Mouse (Mus musculus): ENCODE measurements around the gene Osbpl8. TPM values are rescaled to one million over a fixed set of nuclear protein-coding genes. Genes with fewer than 3 reads are reported as not detected.
"Not testable (repeated sequence)": the region's sequence is repeated elsewhere in the genome, so short reads cannot be mapped to it uniquely, and the experiment has no call there.

Osbpl8 gene
- polyA plus RNA-seq, 1 experiment from 2014 or later: 12.8 TPM

- not testable (repeated sequence) for ATAC-seq (ENCODE audit: insufficient number of reproducible peaks, low FRiP score, low TSS enrichment, low read depth); H3K4me2 ChIP-seq; H3K4me3 ChIP-seq; H3K27me3 ChIP-seq; H3K9me3 ChIP-seq; H3K4me1 ChIP-seq; H3K36me3 ChIP-seq; H3K27ac ChIP-seq; H3K9ac ChIP-seq
- 52% methylated on average over 4 of the region's 5 CpGs for WGBS
These were observed 34.2 kb downstream of the Osbpl8 start for GRCm38 (mm10) chr10:111198705-111199104.

GRCm38 (mm10) chr10:111201120-111201519 is 36.6 kb downstream of the Osbpl8 start:
- 84% methylated on average over 7 of the region's 7 CpGs for WGBS

GRCm38 (mm10) chr10:111201666-111202065 is 37.1 kb downstream of the Osbpl8 start:
- no peak for ATAC-seq (ENCODE audit: insufficient number of reproducible peaks, low FRiP score, low TSS enrichment, low read depth)
- Histone ChIP-seq H3K27me3 (no peaks in the 10 kb centered on the region), H3K27ac (no peak overlapping the region), H3K36me3 (0 out of 2 replicates have a peak, but pooled peaks cover 2% of the 10 kb centered on the region), H3K9me3 (no peaks in the 10 kb centered on the region), H3K4me3 (no peak overlapping the region), H3K4me1 (0 out of 2 replicates have a peak, but pooled peaks cover 3% of the 10 kb centered on the region), H3K9ac (no peak overlapping the region), H3K4me2 (no peak overlapping the region)
- 65% methylated on average over 4 of the region's 4 CpGs for WGBS

More at GRCm38 (mm10) chr10:111201120-111201519, 36.6 kb downstream of the Osbpl8 start:
- Histone ChIP-seq H3K9me3 (no peaks in the 10 kb centered on the region), H3K27ac (no peak overlapping the region), H3K9ac (no peak overlapping the region), H3K4me2 (no peak overlapping the region), H3K36me3 (0 out of 2 replicates have a peak, but pooled peaks cover 5% of the 10 kb centered on the region), H3K4me3 (no peak overlapping the region), H3K4me1 (0 out of 2 replicates have a peak, but pooled peaks cover 3% of the 10 kb centered on the region), H3K27me3 (no peaks in the 10 kb centered on the region)
- ATAC-seq (ENCODE audit: insufficient number of reproducible peaks, low FRiP score, low TSS enrichment, low read depth): no peak

GRCm38 (mm10) chr10:111204089-111204488 is 39.5 kb downstream of the Osbpl8 start:
- Histone ChIP-seq H3K36me3 (no peaks in the 10 kb centered on the region), H3K4me2 (no peak overlapping the region), H3K9ac (no peak overlapping the region), H3K27ac (no peak overlapping the region), H3K9me3 (no peaks in the 10 kb centered on the region), H3K4me1 (0 out of 2 replicates have a peak, but pooled peaks cover 3% of the 10 kb centered on the region), H3K27me3 (no peaks in the 10 kb centered on the region), H3K4me3 (no peak overlapping the region)
- 79% methylated on average over 5 of the region's 5 CpGs for WGBS
- no peak for ATAC-seq (ENCODE audit: insufficient number of reproducible peaks, low FRiP score, low TSS enrichment, low read depth)

GRCm38 (mm10) chr10:111205421-111205820 is 40.9 kb downstream of the Osbpl8 start:
- no peaks in the 10 kb centered on the region for H3K36me3 ChIP-seq
- no peaks in the 10 kb centered on the region for H3K27me3 ChIP-seq
- no peak overlapping the region for H3K9ac ChIP-seq
- H3K4me3 ChIP-seq: no peak overlapping the region
- no peaks in the 10 kb centered on the region for H3K9me3 ChIP-seq
- H3K4me1 ChIP-seq: 0 out of 2 replicates have a peak, but pooled peaks cover 3% of the 10 kb centered on the region
- H3K27ac ChIP-seq: no peak overlapping the region
- H3K4me2 ChIP-seq: no peak overlapping the region
- 79% methylated on average over 2 of the region's 2 CpGs for WGBS
- ATAC-seq (ENCODE audit: insufficient number of reproducible peaks, low FRiP score, low TSS enrichment, low read depth): no peak

GRCm38 (mm10) chr10:111207386-111207785 is 42.8 kb downstream of the Osbpl8 start:
- H3K27ac ChIP-seq: no peak overlapping the region
- 83% methylated on average over 9 of the region's 9 CpGs for whole genome bisulfite sequencing
- no peaks in the 10 kb centered on the region for H3K27me3 ChIP-seq
- no peaks in the 10 kb centered on the region for H3K9me3 ChIP-seq
- H3K4me3 ChIP-seq: no peak overlapping the region
- ATAC-seq (ENCODE audit: insufficient number of reproducible peaks, low FRiP score, low TSS enrichment, low read depth): no peak
- H3K4me1 ChIP-seq: no peaks in the 10 kb centered on the region
- no peak overlapping the region for H3K9ac ChIP-seq
- no peaks in the 10 kb centered on the region for H3K36me3 ChIP-seq
- no peak overlapping the region for H3K4me2 ChIP-seq

- ATAC-seq (ENCODE audit: insufficient number of reproducible peaks, low FRiP score, low TSS enrichment, low read depth): no peak
- Histone ChIP-seq H3K4me1 (no peaks in the 10 kb centered on the region), H3K27me3 (no peaks in the 10 kb centered on the region), H3K4me3 (no peak overlapping the region), H3K9me3 (no peaks in the 10 kb centered on the region), H3K27ac (no peak overlapping the region), H3K36me3 (no peaks in the 10 kb centered on the region), H3K4me2 (no peak overlapping the region), H3K9ac (no peak overlapping the region)
- 82% methylated on average over 3 of the region's 3 CpGs for WGBS
These were observed 49.5 kb downstream of the Osbpl8 start for GRCm38 (mm10) chr10:111214084-111214483.

GRCm38 (mm10) chr10:111214696-111215095 is 50.1 kb downstream of the Osbpl8 start:
- H3K9ac ChIP-seq: no peak overlapping the region
- H3K36me3 ChIP-seq: no peaks in the 10 kb centered on the region
- H3K27ac ChIP-seq: no peak overlapping the region
- H3K27me3 ChIP-seq: no peaks in the 10 kb centered on the region
- 58% methylated on average over 2 of the region's 2 CpGs for WGBS
- H3K4me1 ChIP-seq: no peaks in the 10 kb centered on the region
- no peak overlapping the region for H3K4me3 ChIP-seq
- no peak for ATAC-seq (ENCODE audit: insufficient number of reproducible peaks, low FRiP score, low TSS enrichment, low read depth)
- H3K9me3 ChIP-seq: no peaks in the 10 kb centered on the region
- no peak overlapping the region for H3K4me2 ChIP-seq

GRCm38 (mm10) chr10:111215572-111215971 is 51.0 kb downstream of the Osbpl8 start:
- no peaks in the 10 kb centered on the region for H3K27me3 ChIP-seq
- ATAC-seq (ENCODE audit: insufficient number of reproducible peaks, low FRiP score, low TSS enrichment, low read depth): no peak
- H3K9me3 ChIP-seq: no peaks in the 10 kb centered on the region
- 61% methylated on average over 3 of the region's 3 CpGs for WGBS
- H3K4me2 ChIP-seq: no peak overlapping the region
- no peak overlapping the region for H3K27ac ChIP-seq
- no peaks in the 10 kb centered on the region for H3K4me1 ChIP-seq
- H3K4me3 ChIP-seq: no peak overlapping the region
- no peak overlapping the region for H3K9ac ChIP-seq
- no peaks in the 10 kb centered on the region for H3K36me3 ChIP-seq

- ATAC-seq (ENCODE audit: insufficient number of reproducible peaks, low FRiP score, low TSS enrichment, low read depth): no peak
These were observed 51.6 kb downstream of the Osbpl8 start for GRCm38 (mm10) chr10:111216111-111216510.

GRCm38 (mm10) chr10:111222535-111222934 is 58.0 kb downstream of the Osbpl8 start:
- no peak for ATAC-seq (ENCODE audit: insufficient number of reproducible peaks, low FRiP score, low TSS enrichment, low read depth)
- Histone ChIP-seq H3K4me2 (no peak overlapping the region), H3K27ac (no peak overlapping the region), H3K4me1 (no peaks in the 10 kb centered on the region), H3K9ac (no peak overlapping the region), H3K9me3 (no peaks in the 10 kb centered on the region), H3K4me3 (no peak overlapping the region), H3K36me3 (no peaks in the 10 kb centered on the region), H3K27me3 (no peaks in the 10 kb centered on the region)
- WGBS: 73% methylated on average over 6 of the region's 6 CpGs

More at GRCm38 (mm10) chr10:111216111-111216510, 51.6 kb downstream of the Osbpl8 start:
- Histone ChIP-seq H3K36me3 (no peaks in the 10 kb centered on the region), H3K27ac (no peak overlapping the region), H3K27me3 (no peaks in the 10 kb centered on the region), H3K4me2 (no peak overlapping the region), H3K4me3 (no peak overlapping the region), H3K9me3 (no peaks in the 10 kb centered on the region), H3K4me1 (no peaks in the 10 kb centered on the region), H3K9ac (no peak overlapping the region)
- 73% methylated on average over 3 of the region's 3 CpGs for WGBS

GRCm38 (mm10) chr10:111223218-111223830 is 58.8 kb downstream of the Osbpl8 start:
- Histone ChIP-seq H3K4me1 (no peaks in the 10 kb centered on the region), H3K4me3 (no peak overlapping the region)
- 57% methylated on average over 10 of the region's 10 CpGs for WGBS

More at GRCm38 (mm10) chr10:111223218-111223830, 58.8 kb downstream of the Osbpl8 start:
- Histone ChIP-seq H3K9ac (no peak overlapping the region), H3K4me2 (no peak overlapping the region), H3K27me3 (no peaks in the 10 kb centered on the region), H3K36me3 (no peaks in the 10 kb centered on the region), H3K9me3 (no peaks in the 10 kb centered on the region), H3K27ac (no peak overlapping the region)
- no peak for ATAC-seq (ENCODE audit: insufficient number of reproducible peaks, low FRiP score, low TSS enrichment, low read depth)

Measured in limb, embryonic 15.5 days (tissue).